Mouse (Mus musculus): ENCODE measurements around the gene Taf1c.

- TF ChIP-seq GATA1 (IDR thresholded peaks at IDR 0.05; ENCODE audit: low read length) (no peak), TAL1 (IDR thresholded peaks at IDR 0.05; ENCODE audit: low read length) (no peak)
Measured at GRCm38 (mm10) chr8:119588844-119589243, 16.2 kb downstream of the Taf1c start.

Measured in erythroblast, embryonic 14.5 days (primary cell).